Mouse (Mus musculus): Measurements from ENCODE around the gene Nutf2. TPM values are rescaled to one million over a fixed set of nuclear protein-coding genes. Genes with fewer than 3 reads are reported as not detected.
A peak's percentile ranks its signal among the peaks of the same experiment; 100 is the strongest.

The Nutf2 gene
- polyA plus RNA-seq, 1 experiment from 2014 or later: 314 TPM

DNA sequence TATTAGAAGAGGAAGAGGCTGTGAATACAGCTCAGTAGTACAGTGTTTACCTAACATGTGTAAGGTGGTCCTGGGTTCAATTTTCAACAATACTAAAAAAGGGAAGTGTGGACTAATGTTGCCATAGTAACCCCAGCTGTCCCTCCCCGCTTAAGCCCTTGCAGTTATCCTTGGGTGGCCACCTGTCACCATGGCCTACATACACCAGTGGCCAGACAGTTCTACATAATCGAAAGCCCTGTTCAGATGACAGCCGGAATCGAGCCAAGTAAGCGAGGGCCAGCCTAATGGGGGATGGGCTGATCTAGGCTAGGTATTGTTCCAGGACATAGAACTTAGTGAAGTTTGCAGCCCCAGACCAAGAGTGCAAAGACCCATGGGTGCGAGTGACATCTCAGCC lies 23.4 kb upstream of the Nutf2 start:
- DNase-seq (ENCODE audit: low spot score): no peak
- no peaks in the 10 kb centered on the region for H3K4me1 ChIP-seq
- no peaks in the 10 kb centered on the region for H3K27me3 ChIP-seq (ENCODE audit: insufficient read depth, poor library complexity, severe bottlenecking)
- H3K36me3 ChIP-seq: peaks cover 7% of the 10 kb centered on the region; the same call in 1 of the 2 replicates
- H3K9me3 ChIP-seq: no peaks in the 10 kb centered on the region
- no peak overlapping the region for H3K4me3 ChIP-seq
- H3K27ac ChIP-seq: no peak overlapping the region
- 86% methylated on average over 6 of the region's 6 CpGs for WGBS

DNA sequence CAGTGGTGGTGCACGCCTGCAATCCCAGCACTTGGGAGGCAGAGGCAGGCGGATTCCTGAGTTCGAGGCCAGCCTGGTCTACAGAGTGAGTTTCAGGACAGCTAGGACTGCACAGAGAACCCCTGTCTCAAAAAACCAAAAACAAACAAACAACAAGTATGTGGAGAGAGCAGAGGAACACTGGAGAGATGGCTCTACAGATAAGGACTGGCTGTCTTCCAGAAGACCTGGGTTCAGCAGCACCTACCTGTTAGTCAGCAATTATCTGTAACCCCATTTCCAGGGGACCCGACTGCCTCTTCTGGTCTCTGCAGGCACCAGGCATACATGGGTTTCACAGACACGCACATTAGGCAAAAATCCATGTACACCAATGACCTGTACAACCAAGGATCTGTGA lies 21.2 kb upstream of the Nutf2 start:
- Histone ChIP-seq H3K36me3 (peaks cover 26% of the 10 kb centered on the region), H3K4me3 (no peak overlapping the region), H3K9me3 (no peaks in the 10 kb centered on the region), H3K4me1 (no peaks in the 10 kb centered on the region; the same call in 1 of the 2 replicates), H3K27ac (no peak overlapping the region), H3K27me3 (ENCODE audit: insufficient read depth, poor library complexity, severe bottlenecking) (no peaks in the 10 kb centered on the region)
- WGBS: 90% methylated on average over 5 of the region's 5 CpGs
- DNase-seq (ENCODE audit: low spot score): no peak

DNA sequence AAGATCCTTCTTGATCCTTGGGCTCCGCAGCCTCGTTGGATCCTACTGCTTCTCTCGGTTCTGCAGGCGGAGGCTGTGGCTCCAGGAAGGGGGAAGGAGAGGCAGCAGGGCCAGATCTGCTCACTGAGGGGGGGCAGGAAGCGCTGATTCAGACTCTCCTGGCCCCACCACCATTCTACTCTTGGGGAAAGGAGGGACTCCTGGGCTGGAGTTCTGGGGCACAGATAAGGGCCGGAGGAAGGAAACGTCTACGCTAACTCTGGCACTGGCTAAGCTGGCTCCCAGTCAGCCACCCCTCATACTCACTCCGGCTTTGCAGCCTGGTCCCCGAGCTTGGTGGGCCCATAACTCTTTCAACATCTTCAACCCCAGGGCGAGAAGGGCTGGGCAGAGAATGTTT lies 13.7 kb upstream of the Nutf2 start:
- Histone ChIP-seq H3K36me3 (peaks cover 80% of the 10 kb centered on the region), H3K27ac (0 out of 2 replicates have a peak overlapping the region, but pooled peaks have one; percentile 47), H3K4me1 (peaks cover 11% of the 10 kb centered on the region), H3K9me3 (no peaks in the 10 kb centered on the region), H3K4me3 (no peak overlapping the region), H3K27me3 (ENCODE audit: insufficient read depth, poor library complexity, severe bottlenecking) (no peaks in the 10 kb centered on the region)
- no peak for DNase-seq (ENCODE audit: low spot score)
- WGBS: 71% methylated on average over 11 of the region's 11 CpGs

DNA sequence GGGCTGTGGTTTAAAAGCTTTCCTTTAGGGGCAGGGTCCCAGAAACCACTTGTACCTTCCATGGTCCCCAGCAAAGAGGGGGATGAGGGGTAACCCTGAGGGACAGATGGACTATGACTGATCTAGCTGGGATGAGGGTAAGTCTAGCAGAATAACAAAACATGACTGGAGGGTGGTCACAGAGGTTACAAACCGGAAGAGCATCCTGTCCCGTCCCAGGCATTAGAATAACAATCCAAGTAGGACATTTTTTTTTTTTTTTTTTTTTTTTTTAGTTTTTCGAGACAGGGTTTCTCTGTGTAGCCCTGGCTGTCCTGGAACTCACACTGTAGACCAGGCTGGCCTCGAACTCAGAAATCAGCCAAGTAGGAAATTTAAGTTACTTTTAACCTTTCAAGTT lies 10.4 kb upstream of the Nutf2 start:
- 67% methylated on average over 4 of the region's 4 CpGs for WGBS
- H3K9me3 ChIP-seq: no peaks in the 10 kb centered on the region
- peaks cover 50% of the 10 kb centered on the region for H3K36me3 ChIP-seq
- H3K27ac ChIP-seq: no peak overlapping the region
- no peak overlapping the region for H3K4me3 ChIP-seq
- DNase-seq (ENCODE audit: low spot score): no peak
- H3K4me1 ChIP-seq: peaks cover 11% of the 10 kb centered on the region
- H3K27me3 ChIP-seq (ENCODE audit: insufficient read depth, poor library complexity, severe bottlenecking): no peaks in the 10 kb centered on the region

DNA sequence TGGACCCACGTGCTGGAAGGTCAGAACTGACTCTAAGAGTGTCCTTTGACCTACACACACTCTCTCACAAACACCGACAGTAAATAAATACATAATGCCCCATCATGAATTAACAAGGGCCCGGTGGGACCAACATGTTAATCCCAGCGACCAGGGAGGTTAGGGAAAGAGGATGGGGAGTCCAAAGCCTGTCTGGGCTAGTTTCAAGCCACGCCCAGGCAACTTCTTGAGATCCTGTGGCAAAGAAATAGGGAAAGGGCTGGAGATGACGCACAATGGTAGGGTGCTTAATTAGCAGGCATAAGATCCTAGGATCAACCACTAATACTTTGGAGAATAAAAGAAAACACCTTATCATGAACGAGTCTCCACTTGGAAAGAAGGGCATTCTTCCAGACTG lies 9.8 kb upstream of the Nutf2 start:
- 79% methylated on average over 7 of the region's 7 CpGs for WGBS
- Histone ChIP-seq H3K27me3 (ENCODE audit: insufficient read depth, poor library complexity, severe bottlenecking) (no peaks in the 10 kb centered on the region), H3K4me3 (peak overlapping the region; percentile 83)

DNA sequence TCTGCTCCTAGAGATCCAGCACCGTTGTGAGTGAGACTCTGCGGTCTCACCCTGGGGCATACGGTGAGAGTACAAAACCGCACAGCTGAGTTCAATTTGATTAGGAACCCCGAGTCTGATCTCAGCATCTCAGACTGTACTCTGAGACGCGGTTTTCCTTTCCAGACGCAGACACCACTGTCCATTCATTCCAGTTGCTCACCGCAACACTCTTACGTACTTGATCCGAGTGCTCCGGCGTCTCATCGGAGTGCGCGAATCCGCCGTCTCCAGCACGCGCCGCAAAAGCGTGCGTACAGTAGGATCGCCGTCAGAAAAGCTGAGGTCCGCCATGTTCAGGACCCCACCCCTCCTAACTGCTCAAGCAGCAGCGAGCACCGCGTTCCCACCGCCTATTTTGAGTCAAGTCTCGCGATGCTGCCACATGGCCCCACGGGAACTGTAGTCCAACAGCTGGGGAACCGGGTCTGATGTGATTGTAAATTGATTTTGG lies 8.7 kb upstream of the Nutf2 start:
- H3K4me3 ChIP-seq: peak overlapping the region; percentile 83
- H3K4me1 ChIP-seq: peaks cover 27% of the 10 kb centered on the region
- peak overlapping the region; percentile 89 for H3K27ac ChIP-seq
- H3K9me3 ChIP-seq: no peaks in the 10 kb centered on the region
- no peaks in the 10 kb centered on the region for H3K27me3 ChIP-seq (ENCODE audit: insufficient read depth, poor library complexity, severe bottlenecking)
- peak; percentile 96 for DNase-seq (ENCODE audit: low spot score)
- WGBS: under 1% methylated on average over 34 of the region's 34 CpGs
- H3K36me3 ChIP-seq: peaks cover 33% of the 10 kb centered on the region

More for the DNA sequence above, 9.8 kb upstream of the Nutf2 start:
- DNase-seq (ENCODE audit: low spot score): no peak
- H3K27ac ChIP-seq: 0 out of 2 replicates have a peak overlapping the region, but pooled peaks have one; percentile 47
- peaks cover 16% of the 10 kb centered on the region for H3K4me1 ChIP-seq
- peaks cover 44% of the 10 kb centered on the region for H3K36me3 ChIP-seq
- H3K9me3 ChIP-seq: no peaks in the 10 kb centered on the region

DNA sequence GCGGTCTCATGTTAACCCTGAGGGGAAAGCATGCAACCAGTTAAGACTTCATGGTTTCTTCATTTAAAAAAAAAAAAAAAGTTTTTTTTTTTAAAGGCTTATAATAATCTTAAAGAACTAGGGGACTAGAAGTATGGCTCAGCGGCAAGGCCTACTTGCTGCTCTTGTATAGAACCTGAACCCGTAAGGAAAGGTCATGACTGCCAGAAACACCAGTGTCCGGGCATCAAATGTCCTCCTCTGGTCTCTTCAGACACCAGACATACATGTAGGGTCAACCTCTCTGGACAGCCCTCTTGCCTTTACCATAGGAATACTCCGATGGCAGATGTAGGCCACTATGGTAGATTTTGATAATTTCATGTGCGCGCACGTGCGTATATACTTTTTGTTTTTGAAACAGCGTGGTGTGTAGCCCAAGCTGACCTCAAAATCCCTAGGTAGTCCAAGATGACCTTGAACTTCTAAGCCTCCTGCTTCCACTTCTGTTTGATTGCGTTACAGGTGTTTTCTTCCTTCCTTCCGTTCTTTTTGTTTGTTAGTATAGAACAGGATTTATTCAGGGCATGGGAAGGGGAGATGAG lies 8.1 kb upstream of the Nutf2 start:
- Histone ChIP-seq H3K36me3 (peaks cover 31% of the 10 kb centered on the region), H3K4me3 (peak overlapping the region; percentile 83), H3K27ac (peak overlapping the region; percentile 89), H3K9me3 (no peaks in the 10 kb centered on the region), H3K4me1 (peaks cover 33% of the 10 kb centered on the region), H3K27me3 (ENCODE audit: insufficient read depth, poor library complexity, severe bottlenecking) (no peaks in the 10 kb centered on the region)
- DNase-seq (ENCODE audit: low spot score): no peak
- 80% methylated on average over 12 of the region's 12 CpGs for WGBS

DNA sequence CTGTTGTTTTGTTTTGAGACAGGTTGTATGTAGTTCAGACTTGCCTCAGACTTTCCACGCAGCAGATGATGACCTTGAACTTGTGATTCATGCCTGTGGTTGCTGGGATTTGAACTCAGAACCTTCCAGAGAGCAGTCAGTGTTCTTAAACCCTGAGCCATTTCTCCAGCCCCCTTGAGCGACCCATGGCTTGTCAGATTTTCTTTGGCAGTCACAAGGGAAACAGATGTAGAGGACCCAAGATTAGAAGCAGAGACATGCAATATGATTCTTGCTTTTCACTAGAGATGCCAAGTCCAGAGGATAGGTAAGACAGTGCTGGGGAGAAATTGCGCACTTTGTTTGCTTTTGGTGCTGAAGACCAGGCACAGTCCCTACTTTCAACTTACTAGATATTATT lies 7.2 kb upstream of the Nutf2 start, which contains the start of gene Cenpt:
Gene Cenpt, minus strand, starts transcription at position 101 of the 400 bp plus-strand sequence.
- H3K9me3 ChIP-seq: no peaks in the 10 kb centered on the region
- no peaks in the 10 kb centered on the region for H3K27me3 ChIP-seq (ENCODE audit: insufficient read depth, poor library complexity, severe bottlenecking)
- peak within 1 kb of the TSS; percentile 16; the same call in 1 of the 2 replicates for H3K27ac ChIP-seq
- peak within 1 kb of the TSS; percentile 83; the same call in 1 of the 2 replicates for H3K4me3 ChIP-seq
- H3K4me1 ChIP-seq: peaks cover 39% of the 10 kb centered on the region
- peaks cover 24% of the 10 kb centered on the region for H3K36me3 ChIP-seq
- no peak for DNase-seq (ENCODE audit: low spot score)
- 90% methylated on average over 3 of the region's 3 CpGs for WGBS

DNA sequence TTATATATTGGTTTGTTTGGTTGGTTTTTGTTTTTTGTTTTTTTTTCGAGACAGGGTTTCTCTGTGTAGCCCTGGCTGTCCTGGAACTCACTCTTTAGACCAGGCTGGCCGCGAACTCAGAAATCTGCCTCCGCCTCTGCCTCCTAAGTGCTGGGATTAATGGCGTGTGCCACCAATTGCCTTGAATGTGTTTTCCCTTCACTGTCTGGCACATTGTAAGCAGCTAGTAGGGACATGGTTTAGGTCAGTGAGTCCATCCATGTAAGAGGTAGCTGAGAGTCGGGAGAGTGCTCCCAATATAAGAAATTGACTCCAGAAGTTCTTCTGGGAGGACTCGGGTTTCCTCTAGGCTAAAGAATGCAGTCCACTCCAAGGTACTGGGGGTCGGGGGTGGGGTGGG lies 6.1 kb upstream of the Nutf2 start:
- Histone ChIP-seq H3K4me1 (peaks cover 48% of the 10 kb centered on the region), H3K4me3 (peak overlapping the region; percentile 77), H3K27me3 (ENCODE audit: insufficient read depth, poor library complexity, severe bottlenecking) (no peaks in the 10 kb centered on the region), H3K27ac (peak overlapping the region; percentile 92), H3K9me3 (no peaks in the 10 kb centered on the region), H3K36me3 (peaks cover 19% of the 10 kb centered on the region)
- no peak for DNase-seq (ENCODE audit: low spot score)
- WGBS: 23% methylated on average over 8 of the region's 8 CpGs

DNA sequence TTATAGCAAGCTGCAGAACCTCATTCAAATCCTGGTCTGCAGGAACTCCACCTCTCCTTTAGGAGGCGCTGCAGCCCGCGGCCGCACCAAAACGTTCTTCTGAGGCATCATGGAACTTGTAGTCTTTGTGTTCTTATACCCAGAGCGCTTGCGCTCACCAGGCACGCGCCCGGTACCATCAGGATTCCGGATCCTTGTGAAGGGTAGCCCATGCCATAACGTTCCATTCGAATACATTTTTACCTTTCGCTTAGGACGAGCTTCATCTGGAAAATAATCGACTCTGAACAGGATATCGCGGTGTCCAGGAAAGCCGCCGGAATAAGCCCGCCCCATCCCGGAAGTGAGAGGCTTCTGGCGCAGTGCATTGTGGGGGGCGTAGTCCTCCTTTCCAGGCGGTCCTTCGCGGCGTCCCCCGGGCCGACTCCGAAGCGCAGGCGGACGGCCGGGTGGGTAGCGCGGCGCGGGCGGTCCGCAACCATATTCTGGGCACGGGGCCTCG lies 5.6 kb upstream of the Nutf2 start, which contains the start of gene Thap11:
Gene Thap11, plus strand, starts transcription at position 418 of the 502 bp plus-strand sequence.
- WGBS: under 1% methylated on average over 43 of the region's 43 CpGs
- DNase-seq (ENCODE audit: low spot score): peak; percentile 97
- H3K36me3 ChIP-seq: peaks cover 15% of the 10 kb centered on the region
- no peaks in the 10 kb centered on the region for H3K27me3 ChIP-seq (ENCODE audit: insufficient read depth, poor library complexity, severe bottlenecking)
- no peaks in the 10 kb centered on the region for H3K9me3 ChIP-seq
- peaks cover 52% of the 10 kb centered on the region for H3K4me1 ChIP-seq
- peak within 1 kb of the TSS; percentile 92 for H3K27ac ChIP-seq
- peak within 1 kb of the TSS; percentile 77 for H3K4me3 ChIP-seq

DNA sequence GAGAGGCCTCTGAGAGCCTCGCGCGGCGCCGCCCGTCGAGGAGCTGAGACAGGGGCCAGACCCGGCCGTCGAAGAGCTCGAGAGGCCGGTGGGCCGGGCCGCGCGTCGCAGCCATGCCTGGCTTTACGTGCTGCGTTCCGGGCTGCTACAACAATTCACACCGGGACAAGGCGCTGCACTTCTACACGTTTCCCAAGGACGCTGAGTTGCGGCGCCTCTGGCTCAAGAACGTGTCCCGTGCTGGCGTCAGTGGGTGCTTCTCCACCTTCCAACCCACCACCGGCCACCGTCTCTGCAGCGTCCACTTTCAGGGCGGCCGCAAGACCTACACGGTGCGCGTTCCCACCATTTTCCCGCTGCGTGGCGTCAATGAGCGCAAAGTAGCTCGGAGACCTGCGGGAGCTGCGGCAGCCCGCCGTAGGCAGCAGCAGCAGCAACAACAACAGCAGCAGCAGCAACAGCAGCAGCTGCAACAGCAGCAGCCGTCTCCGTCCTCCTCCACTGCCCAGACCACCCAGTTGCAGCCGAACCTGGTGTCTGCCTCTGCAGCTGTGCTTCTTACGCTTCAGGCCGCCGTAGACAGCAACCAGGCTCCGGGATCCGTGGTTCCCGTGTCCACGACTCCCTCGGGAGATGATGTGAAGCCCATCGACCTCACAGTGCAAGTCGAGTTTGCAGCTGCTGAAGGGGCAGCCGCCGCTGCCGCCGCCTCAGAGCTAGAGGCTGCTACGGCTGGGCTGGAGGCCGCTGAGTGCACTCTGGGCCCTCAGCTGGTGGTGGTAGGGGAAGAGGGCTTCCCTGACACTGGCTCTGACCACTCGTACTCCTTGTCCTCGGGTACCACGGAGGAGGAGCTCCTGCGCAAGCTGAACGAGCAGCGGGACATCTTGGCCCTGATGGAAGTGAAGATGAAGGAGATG lies 4.9 kb upstream of the Nutf2 start:
- Histone ChIP-seq H3K4me3 (peak overlapping the region; percentile 77), H3K27me3 (ENCODE audit: insufficient read depth, poor library complexity, severe bottlenecking) (no peaks in the 10 kb centered on the region), H3K9me3 (no peaks in the 10 kb centered on the region), H3K36me3 (peaks cover 12% of the 10 kb centered on the region; the same call in 1 of the 2 replicates), H3K4me1 (peaks cover 54% of the 10 kb centered on the region), H3K27ac (peak overlapping the region; percentile 92)
- WGBS: under 1% methylated on average over 71 of the region's 71 CpGs
- DNase-seq (ENCODE audit: low spot score): peak; percentile 90

DNA sequence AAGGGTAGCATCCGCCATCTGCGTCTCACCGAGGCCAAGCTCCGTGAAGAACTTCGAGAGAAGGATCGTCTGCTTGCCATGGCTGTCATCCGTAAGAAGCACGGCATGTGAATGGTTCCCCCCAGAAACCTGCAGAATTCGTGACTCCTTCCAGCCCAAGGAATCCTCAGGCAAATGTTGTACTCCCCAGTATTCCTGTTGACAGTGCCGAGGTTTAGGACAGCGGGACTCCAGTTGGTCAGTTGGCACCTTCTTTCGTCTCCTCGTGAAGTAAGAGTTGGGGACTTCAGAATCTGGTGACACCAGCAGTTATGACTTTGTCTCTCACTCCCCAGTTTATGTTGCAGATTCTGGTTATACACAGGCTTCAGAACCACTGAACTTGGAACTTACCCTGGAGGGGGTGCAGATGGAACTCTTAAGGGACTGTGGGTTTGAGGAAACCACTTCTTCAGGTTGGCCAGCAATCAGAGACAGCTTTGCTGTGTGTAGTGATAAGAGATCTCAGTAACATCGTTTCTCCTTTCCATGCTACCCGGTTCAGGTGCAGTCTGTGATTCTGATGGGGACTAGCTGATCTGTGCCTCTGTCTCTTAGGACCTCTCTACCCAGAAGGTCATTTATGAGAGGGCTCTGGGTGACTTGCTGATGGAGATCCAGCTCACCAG lies 4.1 kb upstream of the Nutf2 start:
- Histone ChIP-seq H3K36me3 (peaks cover 12% of the 10 kb centered on the region; the same call in 1 of the 2 replicates), H3K4me3 (peak overlapping the region; percentile 77), H3K9me3 (no peaks in the 10 kb centered on the region), H3K27me3 (ENCODE audit: insufficient read depth, poor library complexity, severe bottlenecking) (no peaks in the 10 kb centered on the region), H3K27ac (peak overlapping the region; percentile 92), H3K4me1 (peaks cover 52% of the 10 kb centered on the region)
- DNase-seq (ENCODE audit: low spot score): no peak
- 14% methylated on average over 15 of the region's 15 CpGs for WGBS
